Mouse (Mus musculus): ENCODE results near the gene Nup210l. TPM values are rescaled to one million over a fixed set of nuclear protein-coding genes. Genes with fewer than 3 reads are reported as not detected.

Gene Nup210l
- under 1 TPM; 0.04 to 0.08 TPM for total RNA-seq (2021)
- long read RNA-seq, experiment 1, result 0 reads
- long read RNA-seq, experiment 2, result 0 reads

DNA sequence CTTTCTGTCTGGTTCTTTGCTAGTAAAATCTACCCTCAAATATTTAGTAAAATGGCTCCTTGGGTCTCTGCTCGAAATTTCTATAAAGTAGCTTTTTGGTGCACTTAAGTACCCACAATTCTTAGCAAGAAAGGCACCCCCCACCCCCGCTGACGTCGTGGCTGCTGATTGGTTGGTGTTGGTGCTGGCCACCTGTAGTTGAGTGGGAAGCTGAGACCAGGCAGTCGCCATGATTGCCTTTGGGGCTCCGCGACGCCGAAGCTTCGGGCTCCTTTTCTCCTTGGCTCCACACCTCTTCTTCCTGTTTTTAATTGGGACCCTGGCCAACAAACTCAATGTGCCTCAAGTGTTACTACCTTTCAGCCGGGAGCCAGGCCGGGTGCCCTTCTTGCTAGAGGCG is at the start of gene Nup210l:
Gene Nup210l (plus strand): TSS at position 195 of the 400 bp plus-strand sequence.
- DNase-seq, result no peak
- intact Hi-C loops (cut with DNase I; ENCODE audit: low total_unique reads), result no loop called here

DNA sequence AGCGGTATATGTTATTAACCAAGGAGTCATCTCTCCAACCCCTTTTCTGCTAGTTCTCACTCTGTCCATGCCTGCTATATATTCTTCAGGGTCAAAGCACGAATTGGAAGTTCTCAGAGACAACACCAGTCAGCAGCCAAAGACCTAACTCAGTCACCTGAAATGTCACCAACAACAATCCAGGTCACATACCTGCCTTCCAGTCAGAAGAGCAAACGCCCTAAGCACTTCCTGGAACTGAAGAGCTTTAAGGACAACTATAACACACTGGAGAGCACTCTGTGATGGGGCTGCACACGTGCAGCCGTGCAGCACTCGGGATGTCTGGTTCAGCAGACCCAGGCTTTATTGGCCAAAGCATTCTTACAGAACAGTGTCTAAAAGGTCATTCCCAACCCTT is 42.4 kb upstream of the Nup210l start:
- intact Hi-C loops (cut with DNase I; ENCODE audit: low total_unique reads), result no loop called here
- no peak for DNase-seq

DNA sequence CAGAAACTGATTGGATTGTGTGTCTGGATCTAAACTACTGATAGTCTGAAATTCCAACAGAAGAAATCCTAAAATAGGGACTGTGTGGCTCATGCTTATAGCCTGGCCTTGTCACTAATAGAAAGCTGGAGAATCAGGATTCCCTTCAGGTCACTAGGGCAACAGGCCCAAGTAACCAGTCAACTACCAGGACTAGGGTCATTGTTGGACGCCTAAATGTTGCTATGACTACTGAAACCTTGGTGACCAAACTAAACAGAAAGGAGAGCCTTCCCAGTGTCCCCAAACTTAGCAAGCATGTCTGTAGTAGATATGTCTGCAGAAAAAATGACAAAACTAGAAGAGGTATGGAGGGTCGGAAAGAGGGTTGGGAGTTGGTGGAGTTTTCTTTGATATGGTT is 41.4 kb upstream of the Nup210l start:
- DNase-seq, result no peak
- intact Hi-C loops (cut with DNase I; ENCODE audit: low total_unique reads), result no loop called here

- intact Hi-C loops (cut with DNase I; ENCODE audit: low total_unique reads), result no loop called here
- DNase-seq, result no peak
Measured at GRCm38 (mm10) chr3:90064383-90064782, 39.5 kb upstream of the Nup210l start.

- DNase-seq, result no peak
- intact Hi-C loops (cut with DNase I; ENCODE audit: low total_unique reads), result no loop called here
Measured at GRCm38 (mm10) chr3:90065553-90065952, 38.4 kb upstream of the Nup210l start.

- intact Hi-C loops (cut with DNase I; ENCODE audit: low total_unique reads), result no loop called here
- no peak for DNase-seq
Measured at GRCm38 (mm10) chr3:90067851-90068250, 36.1 kb upstream of the Nup210l start.

DNA sequence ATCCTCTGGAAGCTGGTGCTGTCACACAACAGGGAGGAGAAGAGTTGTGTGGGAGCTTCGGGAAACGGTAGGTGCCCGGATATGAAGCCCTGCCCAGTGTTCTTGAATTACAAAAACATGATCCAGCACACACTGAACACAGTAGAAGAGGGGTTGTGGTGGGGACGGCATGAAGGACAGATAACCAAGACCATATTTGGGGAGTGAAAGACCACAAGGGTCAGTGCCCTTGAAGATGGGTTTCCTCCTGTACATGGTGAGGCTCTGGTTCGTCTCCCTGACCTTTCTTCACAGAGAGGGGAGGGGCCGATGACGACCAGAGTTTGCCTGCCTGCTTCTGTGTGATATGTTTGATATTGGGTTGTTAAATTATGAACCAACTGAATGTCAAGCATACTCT is 34.2 kb upstream of the Nup210l start:
- intact Hi-C loops (cut with DNase I; ENCODE audit: low total_unique reads), result no loop called here
- no peak for DNase-seq

DNA sequence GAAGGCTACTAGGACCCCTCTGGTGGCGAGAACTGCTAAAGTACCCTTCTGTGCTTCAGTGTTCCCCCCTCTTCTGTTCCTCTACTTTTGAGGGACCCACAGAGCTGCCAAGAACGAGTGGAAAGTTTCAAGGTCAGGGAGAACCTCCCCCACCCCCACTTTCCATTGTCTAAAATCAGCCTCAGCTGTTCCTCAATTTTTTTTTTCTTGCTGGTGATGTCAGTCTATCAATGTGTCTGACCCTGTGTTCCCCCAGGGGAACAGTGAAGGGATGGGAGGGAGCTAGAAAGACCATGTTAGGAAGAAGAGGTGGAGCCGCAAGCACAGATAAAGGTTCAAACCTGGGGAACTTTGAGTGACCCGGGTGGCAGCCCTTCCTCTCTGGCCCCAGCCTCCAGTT is 31.6 kb upstream of the Nup210l start, which contains the start of gene Tpm3:
Gene Tpm3 (plus strand): TSS at position 356 of the 400 bp plus-strand sequence.
- intact Hi-C loops (cut with DNase I; ENCODE audit: low total_unique reads), result no loop called here
- no peak for DNase-seq

DNA sequence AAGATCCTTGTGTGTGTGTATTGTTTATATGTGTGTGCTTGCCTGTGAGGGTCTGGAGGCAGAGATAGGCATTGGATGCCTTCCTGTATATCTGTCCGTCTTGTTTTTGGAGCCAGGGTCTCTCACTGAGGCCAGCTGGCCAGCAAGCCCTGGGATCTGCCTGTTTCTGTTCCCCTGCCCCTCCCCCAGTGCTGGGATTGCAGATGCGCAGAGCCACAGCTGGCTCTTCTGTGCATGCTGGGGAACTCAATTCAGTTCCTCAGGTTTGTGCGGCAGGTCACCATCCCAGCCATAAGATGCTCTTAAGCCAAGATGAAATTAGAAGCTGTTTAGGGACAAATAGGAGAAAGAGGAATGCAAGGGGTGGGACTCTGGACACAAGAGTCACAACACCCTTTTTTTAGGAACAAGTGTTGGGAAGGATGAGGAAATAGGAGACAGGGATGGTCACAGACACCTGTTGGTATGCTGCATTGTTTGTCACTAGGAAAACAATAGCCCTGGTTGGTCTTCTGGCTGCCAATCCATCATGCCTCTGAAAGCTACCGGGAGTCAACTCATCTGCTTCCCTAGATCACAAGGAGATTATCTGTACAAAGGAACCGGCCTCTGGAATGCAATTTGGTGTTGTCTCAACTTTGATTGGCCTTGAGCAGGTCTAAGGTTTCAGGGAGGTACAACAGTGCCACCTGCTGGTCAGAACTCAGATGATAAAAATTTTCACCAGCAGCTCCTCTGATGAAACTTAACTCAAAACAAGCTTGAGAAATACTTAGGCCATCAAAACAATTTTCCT is 26.8 kb upstream of the Nup210l start:
- intact Hi-C loops (cut with DNase I; ENCODE audit: low total_unique reads), result loop anchor here (5.0 kb wide), 1 partner anchor 125 kb away; no protein-coding TSS in a partner anchor
- peak; percentile 67 for DNase-seq

GRCm38 (mm10) chr3:90078224-90078623 is 25.7 kb upstream of the Nup210l start:
- intact Hi-C loops (cut with DNase I; ENCODE audit: low total_unique reads), result loop anchor here (5.0 kb wide), 1 partner anchor 126 kb away; no protein-coding TSS in a partner anchor
- no peak for DNase-seq

- intact Hi-C loops (cut with DNase I; ENCODE audit: low total_unique reads), result loop anchor here (5.0 kb wide), 1 partner anchor 127 kb away; no protein-coding TSS in a partner anchor
- DNase-seq, result peak; percentile 94
Measured at GRCm38 (mm10) chr3:90079133-90079762, 24.7 kb upstream of the Nup210l start.

DNA sequence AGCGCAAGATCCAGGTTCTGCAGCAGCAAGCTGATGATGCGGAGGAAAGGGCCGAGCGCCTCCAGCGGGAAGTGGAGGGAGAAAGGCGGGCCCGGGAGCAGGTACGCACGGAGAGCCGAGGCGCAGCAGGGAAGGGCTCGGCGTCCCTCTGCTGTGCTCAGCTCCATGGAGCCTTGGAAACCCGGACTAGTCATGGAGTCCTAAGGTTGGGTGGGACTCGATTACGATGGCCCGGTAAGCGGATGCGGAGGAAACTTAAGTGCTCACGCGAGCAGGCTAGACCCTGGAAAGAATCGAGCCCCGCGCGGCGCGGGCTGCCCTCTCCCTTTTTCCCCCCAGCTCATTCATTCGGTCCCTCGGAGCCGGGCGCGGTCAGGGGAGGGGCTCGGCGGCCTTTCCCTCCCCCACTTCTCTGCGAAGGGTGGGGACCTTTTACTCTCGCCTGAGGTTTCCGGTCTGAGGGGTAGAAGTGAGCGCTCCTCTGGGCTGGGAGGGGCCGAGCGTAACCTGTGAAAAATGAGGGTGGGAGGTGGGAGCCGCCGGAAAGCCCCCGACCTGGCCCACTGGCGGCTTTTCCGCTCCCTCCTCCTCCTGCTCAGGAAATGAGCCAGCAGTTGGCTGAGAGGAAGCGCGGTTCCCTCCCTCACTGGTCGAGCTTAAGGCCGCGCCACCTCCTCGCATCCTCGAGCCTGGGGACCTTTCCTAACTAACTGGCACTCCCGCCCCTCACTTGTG is 24.0 kb upstream of the Nup210l start:
- DNase-seq, result peak; percentile 62
- intact Hi-C loops (cut with DNase I; ENCODE audit: low total_unique reads), result loop anchor here (5.0 kb wide), 1 partner anchor 128 kb away; no protein-coding TSS in a partner anchor

DNA sequence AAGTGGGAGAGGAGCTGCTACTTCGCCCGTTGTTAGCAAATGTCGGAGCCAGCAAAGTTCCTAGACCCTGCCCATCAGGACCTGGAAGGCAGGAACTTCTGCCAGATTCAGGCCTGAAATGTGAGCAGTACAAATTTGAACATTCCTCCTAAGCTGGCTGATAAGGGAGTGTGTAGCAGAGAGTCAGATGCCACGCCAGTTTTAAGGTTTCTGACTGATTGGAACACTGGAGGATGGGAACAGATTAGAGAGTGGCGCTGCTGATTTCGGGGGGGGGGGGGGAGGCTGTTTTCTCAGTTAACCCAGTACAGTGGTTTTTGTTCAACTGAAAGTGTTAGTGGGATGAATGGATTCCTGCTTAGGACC is 23.5 kb upstream of the Nup210l start:
- intact Hi-C loops (cut with DNase I; ENCODE audit: low total_unique reads), result no loop called here
- no peak for DNase-seq

- DNase-seq, result no peak
Measured at GRCm38 (mm10) chr3:90081365-90082240, 22.3 kb upstream of the Nup210l start.

DNA sequence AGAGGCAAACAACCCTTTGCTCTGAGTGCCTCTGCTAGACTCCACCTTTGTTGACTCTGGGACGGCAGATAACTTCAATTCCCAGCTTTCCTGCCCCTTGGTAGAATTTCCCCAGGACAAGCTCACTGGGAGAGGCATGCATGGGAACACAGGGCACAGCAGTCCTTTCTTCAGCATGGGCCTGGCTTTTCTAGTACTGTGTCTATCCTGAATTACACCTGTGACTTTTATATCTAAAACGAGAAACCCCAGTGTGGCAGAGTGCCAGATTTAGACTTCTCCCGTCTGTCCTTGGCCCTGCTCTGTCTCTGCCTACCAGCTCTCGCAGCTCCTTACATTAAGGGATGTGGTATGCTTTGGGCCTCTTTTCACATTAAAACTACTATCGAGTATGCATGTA is 20.9 kb upstream of the Nup210l start:
- intact Hi-C loops (cut with DNase I; ENCODE audit: low total_unique reads), result no loop called here
- no peak for DNase-seq

More at GRCm38 (mm10) chr3:90081365-90082240, 22.3 kb upstream of the Nup210l start:
- intact Hi-C loops (cut with DNase I; ENCODE audit: low total_unique reads), result no loop called here

DNA sequence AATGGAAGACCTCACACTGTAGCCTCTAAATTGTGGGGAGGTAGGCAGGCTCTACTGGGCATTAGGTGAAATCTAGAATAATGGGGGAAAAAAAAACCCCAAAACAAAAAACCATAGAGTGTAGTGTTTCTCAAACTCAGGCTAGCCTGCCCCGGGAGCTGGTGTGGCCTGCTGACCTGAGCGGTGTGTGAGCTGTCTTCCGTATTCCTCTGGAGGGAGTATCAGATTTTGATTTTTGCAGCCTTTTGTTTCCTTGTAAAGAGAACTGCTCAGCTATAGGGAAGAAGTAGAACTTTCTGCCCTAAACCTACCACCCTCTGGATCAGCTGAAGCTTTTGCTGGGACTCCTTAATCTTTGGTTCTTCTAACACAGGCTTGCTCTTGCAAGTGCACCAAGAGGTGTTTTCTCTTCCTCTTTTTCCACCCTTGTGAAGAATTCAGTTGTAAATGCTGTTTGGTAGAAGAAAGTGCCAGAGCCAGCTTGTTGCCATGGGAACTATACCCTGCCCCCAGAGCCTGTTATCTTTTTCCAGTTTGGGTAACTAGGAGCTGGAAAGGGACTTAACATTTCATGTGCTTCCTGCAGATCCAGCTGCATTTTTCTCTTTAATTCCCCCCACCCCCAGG is 20.1 kb upstream of the Nup210l start:
- no peak for DNase-seq
- intact Hi-C loops (cut with DNase I; ENCODE audit: low total_unique reads), result no loop called here

DNA sequence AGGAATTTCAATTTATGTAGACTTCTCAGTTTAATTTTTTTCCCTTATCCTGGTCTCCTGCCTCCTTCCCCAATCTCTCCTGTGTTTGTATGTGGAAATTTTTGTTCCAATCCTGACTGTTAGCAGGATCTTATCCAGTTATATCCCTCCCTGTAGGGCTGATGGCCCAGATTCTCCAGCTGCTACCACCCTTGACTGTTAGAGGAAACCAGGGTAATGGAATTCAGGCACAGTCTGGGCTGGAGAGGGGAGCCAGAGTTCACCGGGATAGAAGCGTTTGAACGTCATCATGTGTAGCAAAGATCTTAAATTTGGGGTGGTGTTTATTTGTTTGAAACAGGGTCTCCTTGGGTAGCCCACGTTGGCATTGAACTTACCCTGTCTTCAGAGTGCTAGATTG is 19.1 kb upstream of the Nup210l start:
- peak; percentile 45 for DNase-seq
- intact Hi-C loops (cut with DNase I; ENCODE audit: low total_unique reads), result no loop called here

- intact Hi-C loops (cut with DNase I; ENCODE audit: low total_unique reads), result no loop called here
- DNase-seq, result peak; percentile 21
Measured at GRCm38 (mm10) chr3:90085281-90085680, 18.7 kb upstream of the Nup210l start.

DNA sequence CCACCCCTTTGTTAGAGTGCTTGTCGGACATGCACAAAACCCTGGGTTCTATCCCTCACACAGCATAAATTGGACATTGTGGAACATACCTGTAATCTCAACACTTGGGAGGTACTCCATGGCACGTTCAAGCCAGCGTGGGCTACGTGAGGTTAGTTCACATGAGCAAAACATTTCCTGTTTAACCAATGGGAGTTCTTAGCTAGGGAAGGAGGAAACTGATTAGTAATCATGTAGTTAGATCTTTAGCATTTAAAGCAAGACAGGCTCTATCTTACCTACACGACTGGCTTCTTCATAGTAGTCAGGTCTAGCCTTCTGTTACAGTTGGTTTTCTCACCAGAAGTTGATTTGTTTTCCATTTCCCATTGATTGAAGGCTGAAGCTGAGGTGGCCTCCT is 17.9 kb upstream of the Nup210l start:
- intact Hi-C loops (cut with DNase I; ENCODE audit: low total_unique reads), result no loop called here

More for the DNA sequence above, 17.9 kb upstream of the Nup210l start:
- no peak for DNase-seq
